Mouse (Mus musculus): ENCODE data around the gene Igsf8.
A peak's percentile ranks its signal among the peaks of the same experiment; 100 is the strongest.

DNA sequence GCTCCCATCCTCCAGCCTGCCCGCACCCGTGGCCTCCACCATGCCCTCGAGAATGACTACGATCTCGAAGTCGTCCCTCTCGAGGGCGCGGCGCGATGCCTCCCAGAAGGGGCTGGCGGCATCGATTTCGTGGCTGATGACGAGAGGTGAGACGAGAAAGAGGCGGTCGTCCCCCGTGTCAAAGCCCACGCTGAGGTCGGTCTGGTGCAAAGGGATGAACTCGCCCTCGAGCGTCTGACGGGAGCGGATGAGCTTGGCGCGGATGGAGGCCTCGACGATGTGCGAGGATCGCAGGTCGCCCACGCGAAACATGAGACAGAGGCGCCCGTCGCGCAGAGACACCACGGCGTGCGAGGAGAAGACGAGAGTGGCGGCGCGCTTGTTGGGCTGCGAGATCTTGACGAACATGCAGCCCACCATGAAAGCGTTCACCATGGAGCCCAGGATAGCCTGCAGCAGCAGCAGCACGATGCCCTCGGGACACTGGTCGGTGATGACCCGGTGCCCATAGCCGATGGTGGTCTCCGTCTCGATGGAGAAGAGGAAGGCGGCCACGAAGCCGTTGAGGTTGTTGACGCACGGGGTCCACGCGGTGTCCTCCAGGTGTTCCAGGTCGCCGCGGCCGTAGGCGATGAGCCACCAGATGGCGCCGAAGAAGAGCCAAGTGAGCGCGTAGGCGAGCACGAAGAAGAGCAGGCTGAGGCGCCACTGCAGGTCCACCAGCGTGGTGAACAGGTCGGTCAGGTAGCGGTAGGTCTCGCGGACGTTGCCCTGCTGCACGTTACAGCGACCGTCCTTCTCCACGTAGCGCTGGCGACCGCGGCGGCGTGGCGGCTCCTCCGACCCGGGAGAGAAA, 64.5 kb downstream of the Igsf8 start:
- peak; percentile 74 for TF ChIP-seq CTCF (IDR thresholded peaks at IDR 0.05)
- TF ChIP-seq POLR2A (IDR thresholded peaks at IDR 0.05; ENCODE audit: insufficient read depth, low read depth, low read length): no peak
- TF ChIP-seq EP300 (IDR thresholded peaks at IDR 0.05; ENCODE audit: insufficient read depth, low read depth, low read length): no peak
